Mouse (Mus musculus): ENCODE measurements at regions not wholly inside any gene's neighbourhood (a gene's known extent, or its start where the extent isn't known, plus 50 kb on each side); places are given as distances from the start of the nearest gene placed in this dataset.
A peak's percentile ranks its signal among the peaks of the same experiment; 100 is the strongest.

DNA sequence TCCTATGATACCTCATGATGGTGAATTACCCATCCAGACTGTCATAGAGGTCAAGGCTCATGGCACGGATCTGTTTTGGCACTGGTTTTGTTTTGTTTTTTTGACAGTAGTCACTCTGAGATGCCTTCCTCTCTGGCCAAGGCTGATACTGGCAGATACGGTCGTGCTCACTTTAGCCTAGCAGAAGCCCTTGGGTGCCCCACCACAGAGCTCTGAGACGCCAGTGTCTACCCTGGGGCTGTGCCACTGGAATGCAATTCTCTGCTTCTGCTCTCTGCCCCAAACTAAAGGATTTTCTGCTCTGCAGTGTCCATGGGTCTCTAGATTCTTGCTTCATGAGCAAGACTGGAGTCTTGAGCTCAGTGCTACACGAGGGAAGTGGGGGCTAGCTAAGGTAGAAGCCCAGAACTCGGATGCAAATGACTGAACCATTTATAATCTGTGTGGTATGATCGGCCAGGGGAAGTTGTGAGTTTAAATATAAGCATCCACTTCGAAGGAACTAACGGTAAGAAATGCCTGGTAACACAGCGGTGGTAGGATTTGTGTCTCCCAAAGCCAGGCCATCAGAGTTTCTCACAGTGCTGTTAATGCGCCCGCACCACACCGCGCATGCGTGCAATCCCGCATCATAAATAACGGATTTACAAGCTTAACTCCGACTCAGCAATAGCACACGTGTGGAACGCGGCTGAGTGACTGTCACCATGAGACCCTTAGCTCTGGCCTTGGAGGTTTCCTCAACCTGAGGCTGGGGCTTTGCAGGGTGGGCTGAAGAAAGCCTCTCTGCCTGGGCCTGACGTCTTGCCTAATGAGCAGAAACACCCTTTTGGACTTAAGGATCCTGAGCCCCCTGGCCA lies 177.6 kb downstream of the Bcl11a start:
- H3K27ac ChIP-seq = no peak overlapping the region
- H3K9me3 ChIP-seq (replicated peaks) = no peaks in the 10 kb centered on the region
- H3K36me3 ChIP-seq = no peaks in the 10 kb centered on the region
- H3K4me3 ChIP-seq = no peak overlapping the region
- no peak overlapping the region for H3K4me2 ChIP-seq
- no peaks in the 10 kb centered on the region for H3K4me1 ChIP-seq
- no peaks in the 10 kb centered on the region for H3K27me3 ChIP-seq (replicated peaks)
- ATAC-seq = no peak
- no peak overlapping the region for H3K9ac ChIP-seq
- WGBS (ENCODE audit: insufficient replicate concordance) = 73% methylated on average over 22 of the region's 22 CpGs

- H3K27me3 ChIP-seq (replicated peaks) = no peaks in the 10 kb centered on the region
- no peak overlapping the region for H3K27ac ChIP-seq
- H3K9me3 ChIP-seq (replicated peaks) = no peaks in the 10 kb centered on the region
- no peaks in the 10 kb centered on the region for H3K4me1 ChIP-seq
- no peak overlapping the region for H3K4me2 ChIP-seq
- no peak overlapping the region for H3K4me3 ChIP-seq
- no peaks in the 10 kb centered on the region for H3K36me3 ChIP-seq
- ATAC-seq = no peak
- no peak overlapping the region for H3K9ac ChIP-seq
Measured at GRCm38 (mm10) chr11:24257741-24258140, 179.9 kb downstream of the Bcl11a start.

- Histone ChIP-seq H3K4me2 (no peak overlapping the region), H3K27ac (no peak overlapping the region), H3K9ac (no peak overlapping the region), H3K4me3 (no peak overlapping the region), H3K4me1 (no peaks in the 10 kb centered on the region), H3K9me3 (replicated peaks) (no peaks in the 10 kb centered on the region), H3K27me3 (replicated peaks) (no peaks in the 10 kb centered on the region), H3K36me3 (no peaks in the 10 kb centered on the region)
- 54% methylated on average over 6 of the region's 6 CpGs for WGBS (ENCODE audit: insufficient replicate concordance)
- no peak for ATAC-seq
Measured at GRCm38 (mm10) chr11:24258340-24258739, 180.5 kb downstream of the Bcl11a start.

GRCm38 (mm10) chr11:24259668-24260067 lies 181.8 kb downstream of the Bcl11a start:
- Histone ChIP-seq H3K27me3 (replicated peaks) (0 out of 2 replicates have a peak, but pooled peaks cover 7% of the 10 kb centered on the region), H3K36me3 (no peaks in the 10 kb centered on the region), H3K4me1 (no peaks in the 10 kb centered on the region), H3K9ac (no peak overlapping the region), H3K9me3 (replicated peaks) (no peaks in the 10 kb centered on the region), H3K4me3 (no peak overlapping the region), H3K4me2 (no peak overlapping the region), H3K27ac (no peak overlapping the region)
- no peak for ATAC-seq
- 39% methylated on average over 2 of the region's 2 CpGs for WGBS (ENCODE audit: insufficient replicate concordance)

GRCm38 (mm10) chr11:24269046-24269445 lies 191.2 kb downstream of the Bcl11a start:
- Histone ChIP-seq H3K4me3 (no peak overlapping the region), H3K27ac (no peak overlapping the region), H3K4me2 (no peak overlapping the region), H3K36me3 (no peaks in the 10 kb centered on the region), H3K9ac (no peak overlapping the region), H3K9me3 (replicated peaks) (no peaks in the 10 kb centered on the region), H3K4me1 (no peaks in the 10 kb centered on the region), H3K27me3 (replicated peaks) (0 out of 2 replicates have a peak, but pooled peaks cover 6% of the 10 kb centered on the region)
- 69% methylated on average over 2 of the region's 2 CpGs for WGBS (ENCODE audit: insufficient replicate concordance)
- no peak for ATAC-seq

GRCm38 (mm10) chr11:24281628-24282027 lies 203.8 kb downstream of the Bcl11a start:
- no peak overlapping the region for H3K9ac ChIP-seq
- 50% methylated on average over 5 of the region's 5 CpGs for WGBS (ENCODE audit: insufficient replicate concordance)
- H3K9me3 ChIP-seq (replicated peaks) = no peaks in the 10 kb centered on the region
- H3K4me3 ChIP-seq = no peak overlapping the region
- no peak for ATAC-seq
- no peaks in the 10 kb centered on the region for H3K36me3 ChIP-seq
- H3K27me3 ChIP-seq (replicated peaks) = peaks cover 19% of the 10 kb centered on the region
- no peaks in the 10 kb centered on the region for H3K4me1 ChIP-seq
- no peak overlapping the region for H3K27ac ChIP-seq
- no peak overlapping the region for H3K4me2 ChIP-seq

- H3K4me1 ChIP-seq = no peaks in the 10 kb centered on the region
- H3K4me2 ChIP-seq = no peak overlapping the region
- no peak overlapping the region for H3K9ac ChIP-seq
- H3K4me3 ChIP-seq = no peak overlapping the region
- H3K27ac ChIP-seq = no peak overlapping the region
- no peak for ATAC-seq
- no peaks in the 10 kb centered on the region for H3K9me3 ChIP-seq (replicated peaks)
- H3K27me3 ChIP-seq (replicated peaks) = peaks cover 19% of the 10 kb centered on the region
- H3K36me3 ChIP-seq = no peaks in the 10 kb centered on the region
- WGBS (ENCODE audit: insufficient replicate concordance) = 49% methylated on average over 9 of the region's 9 CpGs
Measured at GRCm38 (mm10) chr11:24282556-24282955, 204.7 kb downstream of the Bcl11a start.

DNA sequence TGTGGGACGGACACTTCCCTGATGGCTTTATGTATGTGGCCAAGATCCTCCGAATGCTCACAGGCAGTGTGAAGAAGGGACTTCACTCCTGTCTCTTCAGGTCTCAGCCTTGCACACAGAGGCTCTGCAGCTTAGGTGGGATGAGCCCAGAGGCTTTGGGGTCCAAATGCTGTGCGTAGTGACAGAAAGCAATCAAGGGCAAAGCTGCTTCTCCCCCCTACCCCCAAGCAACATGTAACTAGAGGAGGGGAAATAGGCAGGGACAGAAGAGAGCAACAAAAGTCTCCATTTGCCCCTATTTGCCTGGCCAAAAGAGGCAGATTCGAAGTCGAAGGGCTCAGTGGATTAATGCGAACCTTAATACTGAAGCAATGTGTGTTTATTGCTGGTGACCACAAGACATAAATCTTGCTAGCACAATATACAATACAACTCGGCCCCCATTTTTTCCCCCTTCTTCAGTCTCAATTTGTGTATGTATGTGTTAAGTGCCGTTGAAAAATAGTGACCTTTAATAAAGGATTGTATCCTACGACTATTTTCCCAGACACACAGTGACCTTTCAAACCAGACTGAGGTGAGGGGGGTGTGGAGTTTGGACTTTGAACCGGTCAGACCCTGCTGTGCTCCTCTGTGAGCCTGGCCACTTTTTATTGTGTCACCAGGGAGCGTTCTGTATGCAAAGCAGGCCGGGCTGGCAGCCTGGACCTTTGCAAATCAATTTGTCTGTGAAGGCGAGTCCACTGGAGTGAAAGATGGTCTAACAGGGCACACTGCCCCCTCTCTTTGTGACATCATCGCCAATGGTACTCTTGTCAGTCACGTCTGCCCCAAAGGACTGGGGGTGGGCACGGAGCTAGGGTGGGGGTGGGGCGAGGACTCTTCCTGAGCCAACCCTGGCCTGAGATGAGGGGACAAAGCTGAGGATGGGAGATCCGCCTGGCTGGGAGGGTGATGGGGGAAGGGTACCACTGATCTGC lies 208.6 kb downstream of the Bcl11a start:
- 45% methylated on average over 18 of the region's 18 CpGs for WGBS (ENCODE audit: insufficient replicate concordance)
- no peak overlapping the region for H3K9ac ChIP-seq
- H3K4me1 ChIP-seq = no peaks in the 10 kb centered on the region
- H3K27ac ChIP-seq = no peak overlapping the region
- H3K4me3 ChIP-seq = no peak overlapping the region
- no peaks in the 10 kb centered on the region for H3K36me3 ChIP-seq
- peak; percentile 65 for ATAC-seq
- H3K4me2 ChIP-seq = 0 out of 2 replicates have a peak overlapping the region, but pooled peaks have one; percentile 9
- peaks cover 34% of the 10 kb centered on the region for H3K27me3 ChIP-seq (replicated peaks)
- H3K9me3 ChIP-seq (replicated peaks) = no peaks in the 10 kb centered on the region

GRCm38 (mm10) chr11:24293209-24293608 lies 215.4 kb downstream of the Bcl11a start:
- Histone ChIP-seq H3K4me2 (no peak overlapping the region), H3K27me3 (replicated peaks) (0 out of 2 replicates have a peak, but pooled peaks cover 22% of the 10 kb centered on the region), H3K9ac (no peak overlapping the region), H3K4me3 (no peak overlapping the region), H3K9me3 (replicated peaks) (no peaks in the 10 kb centered on the region), H3K36me3 (no peaks in the 10 kb centered on the region), H3K4me1 (no peaks in the 10 kb centered on the region), H3K27ac (no peak overlapping the region)
- ATAC-seq = no peak
- 61% methylated on average over 3 of the region's 3 CpGs for WGBS (ENCODE audit: insufficient replicate concordance)

DNA sequence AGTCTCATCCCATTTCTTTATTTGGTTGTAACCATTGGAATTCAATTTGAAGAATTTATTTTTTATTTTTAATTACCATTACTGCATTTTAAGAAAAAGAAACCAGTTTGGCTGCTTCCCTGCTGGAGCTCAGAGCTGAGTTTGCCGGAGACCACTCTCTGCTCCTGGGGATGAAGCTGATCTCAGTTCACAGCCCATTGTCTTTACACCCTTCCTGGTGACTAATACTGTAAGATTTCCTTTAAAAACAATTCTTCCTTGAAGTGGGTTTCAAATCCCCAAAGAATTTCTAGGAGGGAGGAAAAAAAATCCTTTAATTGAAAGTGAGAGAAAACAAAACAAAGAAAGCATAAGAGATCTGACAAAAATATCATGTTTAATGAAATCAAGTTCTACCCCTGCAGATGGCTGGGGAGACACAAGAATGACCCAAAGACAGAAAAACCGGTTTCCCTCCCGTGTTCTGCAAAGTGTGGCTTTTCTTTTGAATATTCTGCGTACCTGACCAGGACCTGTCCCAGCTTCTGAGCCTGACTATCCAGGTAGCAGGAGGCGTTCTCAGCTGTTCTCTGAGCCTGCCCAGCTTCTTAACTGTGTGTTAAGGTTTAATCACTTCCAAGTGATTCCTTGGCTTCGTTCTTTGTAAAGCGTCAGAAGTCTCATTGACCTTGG lies 216.1 kb downstream of the Bcl11a start:
- WGBS (ENCODE audit: insufficient replicate concordance) = 69% methylated on average over 7 of the region's 7 CpGs
- Histone ChIP-seq H3K36me3 (no peaks in the 10 kb centered on the region), H3K4me3 (no peak overlapping the region), H3K9ac (no peak overlapping the region), H3K9me3 (replicated peaks) (no peaks in the 10 kb centered on the region), H3K27ac (no peak overlapping the region), H3K4me1 (no peaks in the 10 kb centered on the region), H3K27me3 (replicated peaks) (0 out of 2 replicates have a peak, but pooled peaks cover 22% of the 10 kb centered on the region), H3K4me2 (no peak overlapping the region)
- ATAC-seq = no peak

GRCm38 (mm10) chr11:24296893-24297624 lies 219.2 kb downstream of the Bcl11a start:
- H3K4me1 ChIP-seq = no peaks in the 10 kb centered on the region
- no peak overlapping the region for H3K27ac ChIP-seq
- H3K36me3 ChIP-seq = no peaks in the 10 kb centered on the region
- H3K9me3 ChIP-seq (replicated peaks) = no peaks in the 10 kb centered on the region
- no peak for ATAC-seq
- 34% methylated on average over 12 of the region's 12 CpGs for WGBS (ENCODE audit: insufficient replicate concordance)
- no peak overlapping the region for H3K4me2 ChIP-seq
- peaks cover 6% of the 10 kb centered on the region; the same call in 1 of the 2 replicates for H3K27me3 ChIP-seq (replicated peaks)
- H3K4me3 ChIP-seq = no peak overlapping the region
- no peak overlapping the region for H3K9ac ChIP-seq

All from liver, embryonic 12.5 days (tissue).